Mouse (Mus musculus) cerebellum, adult 9-10 months (tissue): ENCODE measurements around the gene Prickle3.

Experiments used
- DNase-seq: peaks from one replicate; pipeline ENCODE4 v3.0.0; 2022

Prickle3 gene

GRCm38 (mm10) chrX:7672739-7673138 lies 15.7 kb downstream of the Prickle3 start:
- no peak for DNase-seq

GRCm38 (mm10) chrX:7673578-7674281 lies 16.7 kb downstream of the Prickle3 start:
- DNase-seq = no peak

DNA sequence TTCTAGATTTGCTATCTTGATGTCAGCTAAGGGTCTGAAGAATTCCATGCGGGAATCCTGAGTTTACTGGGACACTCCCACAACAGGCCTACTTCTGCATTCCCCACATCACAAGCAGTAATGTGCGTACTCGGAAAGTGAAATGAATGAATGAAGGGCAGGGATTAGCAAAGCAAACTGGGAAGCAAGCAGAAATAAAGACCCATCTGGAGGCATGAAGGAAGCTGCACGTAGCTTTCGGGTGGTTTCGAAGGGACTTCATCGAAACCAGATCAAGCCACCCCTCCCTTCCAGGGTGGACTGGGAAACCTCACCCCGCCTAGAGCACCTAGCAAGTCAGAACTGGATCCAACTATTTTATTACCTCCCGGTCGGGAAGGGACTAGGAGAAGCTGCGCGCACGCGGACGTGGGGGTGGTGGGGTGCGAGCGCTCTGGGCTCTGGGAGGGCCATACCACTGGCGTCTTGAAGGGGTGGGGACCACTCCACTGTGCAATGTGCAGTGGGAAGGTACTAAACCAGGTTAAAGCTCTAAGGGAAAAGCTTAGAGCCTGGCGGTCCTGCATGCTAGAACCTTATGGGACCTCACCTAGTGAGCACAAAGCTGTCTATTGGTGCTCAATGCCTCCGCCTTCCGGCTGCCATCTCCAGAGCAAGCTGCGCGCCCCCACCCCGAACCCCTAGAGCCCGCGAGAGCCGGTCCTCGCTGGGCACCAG lies 17.4 kb downstream of the Prickle3 start:
- DNase-seq = no peak

- DNase-seq = no peak
Observed at GRCm38 (mm10) chrX:7675001-7675380, 17.9 kb downstream of the Prickle3 start.

DNA sequence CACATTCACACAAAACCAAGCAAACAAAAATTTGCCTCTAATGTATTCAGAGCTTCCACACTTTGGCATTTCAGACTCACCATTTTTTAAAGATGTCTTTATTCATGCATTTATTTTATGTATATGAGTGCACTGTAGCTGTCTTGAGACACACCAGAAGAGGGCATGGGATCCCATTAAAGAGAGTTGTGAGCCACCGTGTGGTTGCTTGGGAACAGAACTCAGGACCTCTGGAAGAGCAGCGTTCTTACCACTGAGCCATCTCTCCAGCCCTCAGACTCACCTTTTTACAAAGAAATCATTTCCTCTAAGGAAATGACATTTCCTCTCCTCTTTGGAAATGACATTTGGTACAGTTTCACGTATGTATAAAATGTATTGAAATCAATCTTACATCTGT lies 21.9 kb downstream of the Prickle3 start:
- DNase-seq = no peak

DNA sequence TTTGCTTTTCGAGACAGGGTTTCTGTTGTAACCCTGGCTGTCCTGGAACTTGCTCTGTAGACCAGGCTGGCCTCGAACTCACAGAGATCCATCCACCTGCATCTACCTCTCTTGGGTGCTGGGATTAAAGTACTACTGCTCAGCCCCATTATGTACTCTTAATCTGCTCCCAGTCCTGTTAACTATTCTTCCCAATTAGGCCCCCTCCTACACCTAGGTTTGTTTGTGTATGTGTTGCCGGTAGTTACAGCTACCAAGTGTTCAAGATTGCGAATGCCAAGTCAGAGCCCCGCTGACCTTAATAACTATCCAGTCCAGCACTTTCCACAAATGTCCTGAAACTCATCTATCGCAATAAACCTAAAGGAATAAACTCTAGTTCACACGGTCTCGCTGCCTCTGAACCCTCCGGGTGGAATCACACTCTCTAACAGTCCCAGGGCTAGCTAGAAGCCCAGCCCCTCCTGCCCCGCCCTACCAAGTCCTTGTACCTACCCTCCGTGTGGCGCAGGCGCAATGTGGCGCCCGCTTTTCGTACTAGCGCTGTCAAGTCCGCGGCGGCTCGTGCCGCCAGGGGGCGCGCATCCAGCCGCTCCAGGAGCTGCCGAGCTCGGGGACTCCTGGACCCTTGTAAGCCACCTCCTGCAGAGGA lies 22.5 kb downstream of the Prickle3 start:
- DNase-seq = peak; percentile 90

DNA sequence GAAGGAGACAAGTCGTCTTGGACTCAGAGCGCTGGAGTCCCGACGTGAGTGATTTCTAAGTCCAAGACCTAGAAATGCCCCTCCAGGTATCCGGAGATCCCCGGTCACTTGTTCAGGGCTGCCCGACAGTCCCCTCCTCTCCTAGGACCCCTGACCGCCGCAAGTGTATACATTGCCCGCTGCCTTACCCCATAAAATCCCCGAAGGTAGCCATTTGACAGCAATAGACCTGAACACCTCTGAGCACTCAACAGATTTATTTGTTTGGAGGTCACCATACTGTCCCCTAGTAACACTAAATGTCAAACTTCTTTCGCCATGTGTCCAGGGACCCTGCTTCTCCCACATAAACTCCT lies 23.0 kb downstream of the Prickle3 start:
- no peak for DNase-seq

DNA sequence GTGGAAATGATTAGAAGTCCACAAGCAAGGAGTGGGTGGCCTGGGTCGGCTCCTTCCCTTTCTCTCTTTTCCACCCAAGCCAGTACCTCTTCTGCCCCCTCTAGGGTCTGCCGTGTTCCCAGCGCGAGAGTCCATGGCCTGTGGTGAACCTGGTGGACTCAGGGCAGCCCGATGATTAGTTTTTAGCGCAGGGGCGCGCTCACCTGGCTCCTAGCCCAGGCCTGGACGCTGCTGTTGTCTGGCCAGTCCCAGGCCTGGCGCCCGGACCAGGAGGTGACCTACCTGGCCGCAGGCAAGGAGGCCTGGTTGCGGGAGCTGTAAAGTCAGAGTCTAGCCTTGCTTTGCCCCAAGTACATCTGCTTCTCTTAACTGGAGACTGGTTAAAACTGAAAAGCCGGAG lies 23.8 kb downstream of the Prickle3 start, which contains the start of gene Magix:
TSS of gene Magix (minus strand) at position 388 of the 400 bp plus-strand sequence.
- no peak for DNase-seq

DNA sequence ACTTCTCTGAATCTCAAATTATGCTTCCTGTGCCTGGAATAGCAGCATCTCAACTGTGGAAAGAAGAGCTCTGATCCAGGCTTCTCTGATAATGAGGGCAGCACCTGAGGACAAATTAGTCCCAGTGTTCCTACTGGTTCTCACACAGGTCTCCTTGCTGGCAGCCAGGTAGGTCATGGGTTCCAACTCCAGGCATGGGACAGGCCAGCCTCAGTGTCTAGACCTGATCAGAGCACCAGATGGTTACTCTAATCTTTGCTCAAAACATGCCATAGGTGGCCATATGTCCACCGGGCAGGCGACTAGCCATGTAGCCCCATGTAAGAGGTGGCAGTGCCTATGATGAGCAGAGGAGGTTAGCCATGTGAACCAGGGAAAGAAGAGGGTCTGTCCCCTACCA lies 31.3 kb downstream of the Prickle3 start:
- peak; percentile 43 for DNase-seq

DNA sequence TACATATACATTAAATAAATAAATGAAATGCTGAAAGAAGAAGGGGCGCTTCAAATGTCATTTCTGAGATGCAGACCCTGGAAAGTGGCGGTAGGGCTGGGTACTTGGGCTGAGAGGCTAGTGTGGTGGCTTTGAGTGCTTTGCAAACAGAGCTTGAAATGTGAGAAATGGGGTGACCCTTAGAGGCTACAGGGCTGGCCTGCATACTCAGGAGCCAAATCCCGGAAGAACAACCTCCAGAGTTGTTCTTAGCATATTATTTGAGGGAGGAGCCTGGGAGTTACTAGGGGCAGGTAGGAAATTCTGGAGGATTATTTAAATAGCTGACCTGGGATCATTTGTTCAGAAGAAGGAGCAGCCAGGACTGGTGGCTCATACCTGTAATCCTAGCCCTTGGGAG lies 33.4 kb downstream of the Prickle3 start:
- DNase-seq = no peak

GRCm38 (mm10) chrX:7692862-7693261 lies 35.8 kb downstream of the Prickle3 start:
- peak; percentile 39 for DNase-seq

DNA sequence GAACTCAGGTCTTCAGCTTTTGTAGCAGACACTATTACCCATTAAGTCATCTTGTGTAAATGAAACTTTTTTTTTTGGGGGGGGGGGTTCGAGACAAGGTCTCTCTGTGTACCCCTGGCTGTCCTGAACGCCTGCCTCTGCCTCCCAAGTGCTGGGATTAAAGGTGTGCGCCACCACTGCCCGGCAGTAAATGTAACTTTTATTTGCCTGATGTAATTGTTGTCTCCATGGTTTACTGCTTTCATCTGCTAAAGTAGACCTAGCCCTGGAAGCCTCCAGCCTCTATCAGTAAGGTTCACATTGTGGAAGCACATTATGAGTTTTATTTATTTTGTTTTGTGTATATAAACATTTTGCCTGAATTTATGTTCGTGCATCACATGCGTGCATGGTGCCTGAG lies 39.5 kb downstream of the Prickle3 start:
- DNase-seq = no peak

GRCm38 (mm10) chrX:7696954-7697381 lies 39.9 kb downstream of the Prickle3 start, which contains the start of gene Gpkow:
TSS of gene Gpkow (plus strand) at chrX:7697131.
- peak; percentile 88 for DNase-seq

DNA sequence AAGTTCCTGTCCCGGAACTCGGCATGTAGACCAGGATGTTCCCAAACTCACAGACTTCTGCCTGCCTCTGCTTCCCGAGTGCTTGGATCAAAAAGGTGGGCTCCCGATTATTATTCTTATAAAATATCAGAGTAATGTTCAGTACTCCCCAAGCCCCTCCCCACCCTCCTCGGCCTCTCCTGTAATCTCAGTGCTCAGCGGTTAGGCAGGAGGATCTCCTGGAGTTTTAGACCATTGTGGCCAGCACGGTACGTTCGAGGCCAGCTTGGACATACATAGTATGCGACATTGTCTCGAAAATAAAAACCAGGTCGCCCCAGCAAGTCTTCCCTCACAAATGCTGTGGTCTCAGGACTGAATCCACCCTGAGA lies 56.7 kb downstream of the Prickle3 start:
- peak; percentile 30 for DNase-seq

GRCm38 (mm10) chrX:7714135-7714899 lies 57.3 kb downstream of the Prickle3 start, which contains the start of gene Wdr45:
TSS of gene Wdr45 (plus strand) at chrX:7714333.
- DNase-seq = peak; percentile 97

DNA sequence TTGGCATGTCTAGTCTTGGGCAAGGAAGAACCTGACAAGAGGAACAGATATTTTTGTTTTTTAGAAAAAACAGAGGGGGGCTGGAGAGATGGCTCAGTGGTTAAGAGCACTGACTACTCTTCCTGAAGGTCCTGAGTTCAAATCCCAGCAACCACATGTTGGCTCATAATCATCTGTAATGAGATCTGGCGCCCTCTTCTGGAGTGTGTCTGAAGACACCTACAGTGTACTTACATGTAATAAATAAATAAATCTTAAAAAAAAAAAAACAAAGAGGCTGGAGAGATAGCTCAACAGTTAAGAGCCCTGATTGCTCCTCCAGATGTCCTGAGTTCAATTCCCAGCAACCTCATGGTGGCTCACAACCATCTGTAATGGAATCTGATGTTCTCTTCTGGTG lies 59.0 kb downstream of the Prickle3 start:
- peak; percentile 41 for DNase-seq
